Mouse (Mus musculus): Measurements from ENCODE around the gene Pimreg.

GRCm38 (mm10) chr11:72003171-72003570 is 38.7 kb upstream of the Pimreg start:
- TF ChIP-seq MAX (IDR thresholded peaks at IDR 0.05) (no peak), CTCF (IDR thresholded peaks at IDR 0.05; ENCODE audit: control insufficient read depth, insufficient read depth, insufficient read length) (no peak), CEBPB (IDR thresholded peaks at IDR 0.05; ENCODE audit: low read depth) (no peak), USF1 (IDR thresholded peaks at IDR 0.05; ENCODE audit: low read depth) (no peak), MYOD1 (IDR thresholded peaks at IDR 0.05; ENCODE audit: control insufficient read depth, insufficient read length, low read depth) (no peak), FOSL1 (IDR thresholded peaks at IDR 0.05; ENCODE audit: insufficient read depth, low read length, poor library complexity, severe bottlenecking) (no peak)
